Mouse (Mus musculus): ENCODE data around the gene Ssh1. TPM values are rescaled to one million over a fixed set of nuclear protein-coding genes. Genes with fewer than 3 reads are reported as not detected.
A peak's percentile ranks its signal among the peaks of the same experiment; 100 is the strongest.

Gene Ssh1
- total RNA-seq, 2 experiments from 2014 or later: 6.1 to 7.2 TPM

DNA sequence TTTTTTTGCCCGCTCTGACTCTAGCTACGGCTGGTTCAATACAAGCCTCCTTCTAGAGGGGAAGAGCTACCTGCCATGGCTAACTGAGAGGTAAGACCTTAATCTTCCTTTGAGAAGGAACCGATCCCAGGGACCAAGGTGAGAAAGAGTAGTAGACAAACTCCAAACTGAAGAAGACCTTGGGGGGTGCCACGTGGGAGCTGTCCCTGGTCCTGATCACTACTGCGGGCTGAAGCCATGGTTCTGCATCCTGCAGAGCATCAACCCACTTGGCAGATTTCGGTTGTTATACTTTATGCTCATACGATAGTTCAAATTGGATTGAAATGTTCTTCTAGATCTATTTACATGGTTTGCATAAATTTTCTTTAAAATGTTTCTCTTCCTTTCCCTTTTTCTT lies 21.4 kb upstream of the Ssh1 start:
- Histone ChIP-seq H3K27ac (no peak overlapping the region), H3K4me3 (no peak overlapping the region)
- TF ChIP-seq CTCF (IDR thresholded peaks at IDR 0.05): no peak
- DNase-seq: no peak
- intact Hi-C loops (cut with DNase I): no loop called here

DNA sequence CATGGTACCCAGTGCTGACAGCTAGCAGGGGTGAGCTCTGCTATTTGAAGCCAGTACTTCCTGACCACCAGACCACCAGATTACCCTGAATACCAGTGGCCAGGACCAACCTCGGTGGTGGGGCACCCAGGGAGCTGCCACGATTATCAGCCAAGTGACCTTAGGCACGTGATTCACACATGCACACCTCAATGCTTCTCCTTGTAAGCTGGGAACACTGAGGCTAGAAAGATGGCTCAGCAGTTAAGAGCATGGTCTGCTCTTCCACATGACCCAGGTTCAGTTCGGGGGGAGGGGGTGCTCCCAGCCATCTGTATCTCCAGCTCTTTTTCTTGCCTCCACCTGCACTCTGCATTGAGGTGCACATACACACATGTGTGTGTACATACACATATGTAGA lies 15.4 kb upstream of the Ssh1 start:
- no peak for TF ChIP-seq CTCF (IDR thresholded peaks at IDR 0.05)
- no peak for DNase-seq
- intact Hi-C loops (cut with DNase I): no loop called here
- Histone ChIP-seq H3K27ac (no peak overlapping the region), H3K4me3 (no peak overlapping the region)

DNA sequence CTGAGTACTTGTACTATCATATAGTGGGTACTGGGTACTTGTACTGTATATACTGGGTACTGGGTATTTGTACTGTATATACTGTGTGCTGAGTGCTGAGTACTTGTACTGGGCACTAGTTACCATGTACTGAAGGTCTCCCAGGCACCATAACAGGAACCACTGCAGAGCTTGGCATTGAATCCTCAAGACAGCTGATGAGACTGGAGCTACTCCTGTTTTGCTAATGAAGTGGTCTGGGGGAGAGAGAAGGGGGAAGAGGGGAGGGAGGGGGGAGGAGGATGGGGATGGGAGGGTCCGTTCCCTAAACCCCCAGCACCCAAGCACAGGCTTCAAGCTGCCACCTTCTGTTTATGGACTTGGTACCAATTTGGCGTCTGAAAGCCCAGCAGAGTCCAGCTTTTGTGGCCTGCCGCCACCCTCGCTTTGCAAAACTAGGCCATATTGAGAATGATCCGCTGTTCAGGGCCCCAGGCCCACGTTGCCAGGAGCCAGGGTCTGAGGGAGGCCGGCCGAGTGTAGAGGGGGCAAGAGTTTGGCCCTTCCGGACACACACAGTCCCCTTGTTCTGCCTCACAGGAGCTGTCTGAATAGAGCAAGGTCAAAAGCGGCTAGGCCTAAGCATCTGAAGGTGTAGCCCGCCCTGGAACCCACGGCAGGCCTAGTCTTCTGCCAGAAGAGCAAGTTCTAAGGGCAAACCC lies 14.2 kb upstream of the Ssh1 start:
- H3K27ac ChIP-seq: no peak overlapping the region
- intact Hi-C loops (cut with DNase I): no loop called here
- H3K4me3 ChIP-seq: no peak overlapping the region
- TF ChIP-seq CTCF (IDR thresholded peaks at IDR 0.05): no peak
- no peak for DNase-seq

DNA sequence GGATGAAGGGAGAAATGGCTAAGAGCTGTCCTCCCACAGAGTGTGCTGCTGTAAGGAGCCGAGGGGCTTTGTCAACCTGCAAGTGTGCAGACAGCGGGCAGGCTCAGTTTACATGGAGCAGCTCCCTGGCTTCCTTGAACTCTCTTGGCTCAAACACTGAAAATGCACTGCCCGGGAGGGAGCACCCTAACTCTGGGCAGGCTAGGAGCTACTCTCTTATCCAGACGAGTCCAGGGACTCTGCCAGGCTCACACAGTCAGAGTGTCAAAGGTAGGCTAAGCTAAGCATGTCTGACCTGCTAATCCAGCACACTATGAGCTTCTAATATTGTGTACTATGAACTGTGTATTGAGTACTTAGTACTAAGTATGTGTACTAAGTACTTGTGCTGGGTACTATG lies 13.3 kb upstream of the Ssh1 start:
- DNase-seq: no peak
- Histone ChIP-seq H3K27ac (no peak overlapping the region), H3K4me3 (no peak overlapping the region)
- TF ChIP-seq CTCF (IDR thresholded peaks at IDR 0.05): no peak
- intact Hi-C loops (cut with DNase I): no loop called here

DNA sequence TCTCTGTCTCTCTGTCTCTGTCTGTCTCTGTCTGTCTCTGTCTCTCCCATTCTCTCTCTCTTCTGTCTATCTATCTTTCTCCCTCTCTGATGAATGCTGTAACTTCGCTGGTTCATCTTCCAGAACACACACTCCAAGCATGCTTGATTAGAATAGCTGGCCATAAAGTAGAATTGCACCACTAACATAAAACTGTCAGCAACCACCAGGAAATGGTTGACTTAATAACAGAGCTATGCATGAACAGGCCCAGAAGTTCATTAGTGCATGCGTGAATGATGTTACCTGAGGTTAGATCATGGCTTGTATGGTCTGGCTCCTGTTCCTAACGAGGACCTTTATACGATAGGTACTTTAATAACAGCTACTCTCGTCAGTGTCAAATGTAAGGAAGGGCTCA lies 11.4 kb upstream of the Ssh1 start:
- H3K27ac ChIP-seq: no peak overlapping the region
- no peak for DNase-seq
- intact Hi-C loops (cut with DNase I): no loop called here
- TF ChIP-seq CTCF (IDR thresholded peaks at IDR 0.05): no peak
- no peak overlapping the region for H3K4me3 ChIP-seq

DNA sequence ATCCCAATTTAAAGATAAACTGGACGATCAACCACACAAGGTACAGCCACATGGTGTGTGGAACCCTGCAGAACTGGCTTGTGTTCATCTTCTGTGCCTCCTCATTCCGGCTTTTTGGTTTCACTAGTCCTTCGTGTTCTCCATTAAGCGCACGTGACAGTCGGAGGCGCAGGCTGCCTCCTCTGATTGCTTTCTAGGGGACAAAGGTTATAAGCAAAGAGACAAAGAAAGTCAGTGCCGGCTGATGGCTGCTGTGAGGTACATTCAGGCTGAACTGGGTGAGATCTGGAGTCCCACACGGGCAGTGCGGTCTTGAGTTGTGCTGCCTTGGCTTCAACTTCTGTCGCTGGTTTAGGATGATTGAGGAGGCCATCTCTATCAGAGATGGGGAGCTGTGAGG lies 10.9 kb upstream of the Ssh1 start:
- no peak for TF ChIP-seq CTCF (IDR thresholded peaks at IDR 0.05)
- no peak for DNase-seq
- intact Hi-C loops (cut with DNase I): no loop called here
- no peak overlapping the region for H3K4me3 ChIP-seq
- H3K27ac ChIP-seq: no peak overlapping the region

DNA sequence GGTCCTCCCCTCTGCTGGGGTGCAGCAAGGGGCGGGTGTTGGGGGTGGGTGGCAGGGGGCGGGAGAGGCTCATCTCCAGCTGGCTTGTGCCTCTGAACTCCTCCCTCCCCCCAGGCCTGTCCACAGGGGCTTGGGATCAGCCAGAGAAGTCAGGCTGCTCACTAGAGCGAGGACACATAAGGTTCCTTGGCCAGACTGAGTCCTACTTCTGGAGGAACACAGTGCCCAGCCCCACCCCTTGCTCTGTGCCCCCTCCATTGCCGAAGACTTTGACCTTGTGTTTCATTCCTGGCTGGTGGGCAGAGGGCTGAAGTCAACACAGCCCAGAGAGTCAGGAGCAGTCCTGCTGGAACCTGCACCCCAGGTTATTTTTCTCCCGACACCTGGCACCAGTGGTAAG lies 9.8 kb upstream of the Ssh1 start, which contains the start of gene Dao:
Dao (plus strand) TSS at position 162 of the 400 bp plus-strand sequence.
- Histone ChIP-seq H3K4me3 (no peak within 1 kb of the TSS), H3K27ac (no peak within 1 kb of the TSS)
- intact Hi-C loops (cut with DNase I): no loop called here
- no peak for DNase-seq
- TF ChIP-seq CTCF (IDR thresholded peaks at IDR 0.05): no peak

DNA sequence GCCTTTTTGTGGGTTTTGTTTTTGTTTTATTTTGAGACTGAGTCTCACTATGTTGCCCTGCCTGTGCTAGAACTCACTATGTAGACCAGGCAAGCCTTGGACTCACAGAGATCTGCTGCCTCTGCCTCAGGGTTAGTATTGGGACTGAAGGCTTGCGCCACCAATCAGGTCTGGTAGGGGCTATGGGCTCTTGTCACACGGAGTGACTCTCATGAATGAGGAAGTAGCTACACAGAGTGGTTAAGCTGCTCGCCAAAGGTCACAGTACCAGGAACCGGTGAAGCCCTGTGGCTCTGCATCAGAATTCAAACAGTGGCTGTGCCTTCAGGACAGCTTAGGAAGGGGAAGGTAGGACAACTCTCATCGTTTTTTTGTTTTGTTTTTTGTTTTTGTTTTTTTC lies 5.7 kb upstream of the Ssh1 start:
- H3K4me3 ChIP-seq: no peak overlapping the region
- TF ChIP-seq CTCF (IDR thresholded peaks at IDR 0.05): no peak
- no peak overlapping the region for H3K27ac ChIP-seq
- DNase-seq: no peak
- intact Hi-C loops (cut with DNase I): no loop called here

DNA sequence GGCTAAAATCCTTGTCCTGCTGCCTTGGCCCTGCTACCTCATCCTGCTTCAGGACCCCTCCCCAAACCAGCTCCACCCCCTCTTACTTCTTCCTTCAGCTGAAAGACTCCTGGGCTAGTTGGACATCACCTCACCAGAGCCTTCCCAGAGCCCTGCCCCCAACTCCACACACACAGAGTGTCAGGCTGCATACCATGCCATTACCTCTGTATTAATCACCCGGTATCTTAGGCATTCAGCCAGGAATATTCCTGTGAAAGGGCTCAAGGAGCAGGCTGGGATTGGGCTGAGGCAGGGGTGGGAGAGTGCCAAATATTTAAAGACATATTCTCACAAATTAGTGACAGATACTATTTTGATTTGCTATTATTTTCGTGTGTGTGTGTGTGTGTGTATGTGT lies 2.8 kb upstream of the Ssh1 start:
- intact Hi-C loops (cut with DNase I): no loop called here
- DNase-seq: no peak
- TF ChIP-seq CTCF (IDR thresholded peaks at IDR 0.05): no peak
- H3K27ac ChIP-seq: no peak overlapping the region
- no peak overlapping the region for H3K4me3 ChIP-seq

DNA sequence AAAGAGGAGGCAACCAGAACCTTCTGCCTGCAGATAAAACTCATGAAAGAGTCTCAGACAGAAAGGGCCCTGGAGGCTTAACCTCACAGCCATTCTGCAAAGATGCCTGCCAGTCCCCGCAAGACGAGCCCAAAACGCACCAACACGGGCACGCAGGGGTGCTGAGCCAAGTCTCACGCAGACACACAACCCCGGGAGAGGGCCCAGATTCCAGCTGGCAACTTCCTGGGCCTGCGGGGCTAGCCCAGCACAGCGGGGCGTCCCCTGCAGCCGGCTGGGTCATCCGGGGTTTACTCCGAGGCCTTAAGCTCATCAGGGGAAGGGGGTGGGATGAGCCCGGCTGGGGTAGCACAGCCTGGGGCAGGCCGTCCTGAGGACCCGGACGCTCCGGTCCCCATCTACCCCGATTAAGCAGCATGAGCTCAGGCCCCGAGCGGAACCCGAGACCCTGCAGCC lies 635 bp downstream of the Ssh1 start:
- peak; percentile 64 for DNase-seq
- no peak for TF ChIP-seq CTCF (IDR thresholded peaks at IDR 0.05)
- Histone ChIP-seq H3K27ac (peak overlapping the region; percentile 94), H3K4me3 (peak overlapping the region; percentile 94)
- intact Hi-C loops (cut with DNase I): loop anchor here (5.0 kb wide), 1 partner anchor 36 kb away; no protein-coding TSS in a partner anchor

DNA sequence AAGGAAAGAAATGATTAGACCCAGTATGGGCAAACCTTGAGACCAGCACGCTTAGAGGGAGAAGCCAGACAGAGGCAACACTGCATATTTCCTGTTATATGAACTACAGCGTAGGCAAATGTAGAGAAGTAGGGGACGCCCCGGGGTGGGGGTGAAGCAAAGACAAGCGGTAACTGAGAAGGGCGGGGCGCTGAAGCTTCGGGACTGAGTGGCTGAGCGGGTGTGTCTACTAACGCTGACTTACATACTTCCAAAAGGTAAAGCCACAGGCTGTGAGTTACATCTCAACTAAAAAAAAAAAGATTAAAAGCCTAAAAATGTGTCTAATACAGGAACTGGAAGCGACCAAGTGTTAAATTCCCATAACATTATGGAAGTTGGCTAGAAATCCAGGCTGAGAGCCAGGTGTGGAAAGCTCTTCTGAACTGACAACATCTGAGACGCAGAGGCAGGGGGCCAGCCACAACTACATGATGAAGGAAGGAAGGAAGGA lies 1.3 kb downstream of the Ssh1 start:
- Histone ChIP-seq H3K27ac (peak overlapping the region; percentile 94), H3K4me3 (peak overlapping the region; percentile 94)
- intact Hi-C loops (cut with DNase I): loop anchor here (5.0 kb wide), 1 partner anchor 35 kb away; no protein-coding TSS in a partner anchor
- peak; percentile 57 for DNase-seq
- TF ChIP-seq CTCF (IDR thresholded peaks at IDR 0.05): no peak

DNA sequence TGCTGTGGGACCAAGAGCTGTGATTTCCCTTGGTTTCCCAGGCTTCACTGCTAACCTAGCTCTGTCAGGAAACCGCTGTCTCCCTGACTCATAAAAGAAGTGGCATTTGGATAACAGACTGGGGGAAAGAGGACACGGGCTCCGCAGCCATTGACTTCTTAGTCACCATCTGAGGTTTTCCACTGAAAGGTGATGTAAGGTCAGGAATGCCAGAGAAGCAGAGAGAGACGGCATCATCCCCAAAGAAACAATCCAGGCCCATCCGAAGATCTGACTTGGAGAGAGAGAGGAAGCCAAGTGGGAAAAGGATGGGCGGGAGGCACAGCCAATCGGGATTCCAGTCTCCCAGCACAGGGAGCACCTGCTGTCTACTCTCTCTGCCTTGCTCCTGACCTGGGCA lies 2.6 kb downstream of the Ssh1 start:
- Histone ChIP-seq H3K4me3 (0 out of 2 replicates have a peak overlapping the region, but pooled peaks have one; percentile 11), H3K27ac (peak overlapping the region; percentile 28)
- no peak for DNase-seq
- no peak for TF ChIP-seq CTCF (IDR thresholded peaks at IDR 0.05)
- intact Hi-C loops (cut with DNase I): loop anchor here (5.0 kb wide), 1 partner anchor 34 kb away; no protein-coding TSS in a partner anchor

DNA sequence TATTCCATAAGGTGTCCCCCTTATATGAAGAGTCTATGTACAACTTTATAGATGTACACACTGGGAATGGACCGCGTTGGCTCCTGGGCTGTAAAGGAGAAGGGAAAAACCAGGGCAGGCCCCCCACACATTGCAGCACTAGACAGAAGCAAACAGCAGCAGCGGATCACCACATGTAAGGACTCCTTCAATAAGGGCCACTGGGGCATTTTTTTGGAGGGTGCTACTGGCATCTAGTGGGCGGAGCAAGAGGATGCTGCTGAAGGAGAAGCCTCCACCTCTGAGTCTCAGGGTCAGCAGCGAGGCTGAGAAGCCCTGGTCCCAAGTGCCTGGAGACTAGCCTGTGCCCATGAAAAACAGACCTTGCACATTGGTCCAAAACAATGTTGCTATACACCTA lies 3.1 kb downstream of the Ssh1 start:
- H3K27ac ChIP-seq: peak overlapping the region; percentile 28
- no peak for DNase-seq
- intact Hi-C loops (cut with DNase I): loop anchor here (5.0 kb wide), 1 partner anchor 33 kb away; no protein-coding TSS in a partner anchor
- TF ChIP-seq CTCF (IDR thresholded peaks at IDR 0.05): peak; percentile 9; the same call in 1 of the 2 replicates
- no peak overlapping the region for H3K4me3 ChIP-seq
